Mouse (Mus musculus) 3134 (cell line): ENCODE measurements at regions not wholly inside any gene's neighbourhood (a gene's known extent, or its start where the extent isn't known, plus 50 kb on each side); places are given as distances from the start of the nearest gene placed in this dataset.
"Not testable (repeated sequence)": the region's sequence is repeated elsewhere in the genome, so short reads cannot be mapped to it uniquely, and the experiment has no call there.

Experiments
- DNase-seq: peaks from one replicate; pipeline ENCODE4 v3.0.0-alpha.2; 2011; ENCODE audit warnings: low spot score; ENCODE audit not compliant: insufficient read length; ENCODE audit errors: extremely low read depth

GRCm38 (mm10) chr7:73238486-73238885 is 136.8 kb upstream of the Rgma start:
- no peak for DNase-seq

- DNase-seq = no peak
Observed at GRCm38 (mm10) chr7:73243591-73244355, 131.5 kb upstream of the Rgma start.

DNA sequence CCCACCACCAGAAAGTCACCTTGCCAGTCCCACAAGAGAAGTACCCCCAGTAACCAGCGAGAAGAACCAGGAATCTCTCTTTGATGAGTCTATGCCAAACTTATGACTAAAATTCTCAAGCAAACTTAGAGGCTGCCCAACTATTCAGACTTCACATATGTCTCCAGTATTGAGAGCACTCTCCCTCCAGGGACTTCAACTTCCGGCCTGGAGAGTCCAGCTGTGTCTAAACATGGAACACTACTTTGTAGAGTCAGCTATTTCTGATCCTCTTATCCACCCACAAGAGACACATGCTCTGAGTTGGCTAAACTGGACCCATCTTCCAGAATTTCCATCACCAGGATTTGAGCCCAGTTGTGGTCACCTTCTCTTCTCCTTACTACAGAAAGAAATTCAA is 129.9 kb upstream of the Rgma start:
- no peak for DNase-seq

DNA sequence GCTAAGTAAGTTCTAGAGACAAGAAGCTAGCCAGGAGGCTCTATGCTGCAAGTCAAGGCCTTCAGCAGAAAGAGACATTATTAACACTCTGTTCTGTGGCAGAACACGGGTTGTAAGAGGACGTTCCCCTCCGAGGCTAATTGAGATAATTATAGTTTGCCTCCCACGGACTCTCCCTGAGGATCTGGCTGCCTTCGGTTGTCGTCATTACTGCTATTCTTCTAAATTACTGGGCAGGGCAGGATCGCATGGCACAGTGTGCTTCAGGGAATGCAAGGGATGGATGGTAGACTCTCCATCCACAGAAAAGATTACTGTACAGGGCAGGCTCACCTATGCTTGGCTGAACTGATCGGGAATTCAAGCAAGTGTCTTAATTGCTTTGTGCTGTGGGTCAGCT is 124.7 kb upstream of the Rgma start:
- no peak for DNase-seq

DNA sequence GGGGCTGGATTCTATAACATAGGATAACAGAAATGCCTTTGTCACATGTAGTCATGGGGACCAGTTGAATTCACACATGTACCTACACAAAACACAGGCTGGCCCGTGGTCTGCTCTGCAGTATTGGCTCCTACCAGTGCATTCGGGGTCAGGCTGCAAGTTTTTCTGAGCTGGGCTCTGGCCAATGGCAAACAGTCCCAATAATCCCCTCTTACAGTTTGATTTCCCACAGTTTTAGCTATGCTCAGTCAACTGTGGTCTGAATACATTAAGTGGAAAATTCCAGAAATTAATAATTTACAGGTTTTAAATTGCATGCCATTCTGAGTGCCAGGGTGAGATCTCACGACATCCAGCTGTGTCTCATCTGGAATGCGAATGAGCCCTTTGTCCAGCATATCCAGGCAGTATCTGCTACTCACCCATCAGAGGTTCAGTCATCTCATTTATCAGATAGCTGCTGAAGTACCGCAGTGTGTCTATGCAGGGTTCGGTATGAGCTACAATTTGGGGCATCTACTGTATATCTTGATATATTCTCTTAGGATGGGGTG is 124.0 kb upstream of the Rgma start:
- DNase-seq = no peak

DNA sequence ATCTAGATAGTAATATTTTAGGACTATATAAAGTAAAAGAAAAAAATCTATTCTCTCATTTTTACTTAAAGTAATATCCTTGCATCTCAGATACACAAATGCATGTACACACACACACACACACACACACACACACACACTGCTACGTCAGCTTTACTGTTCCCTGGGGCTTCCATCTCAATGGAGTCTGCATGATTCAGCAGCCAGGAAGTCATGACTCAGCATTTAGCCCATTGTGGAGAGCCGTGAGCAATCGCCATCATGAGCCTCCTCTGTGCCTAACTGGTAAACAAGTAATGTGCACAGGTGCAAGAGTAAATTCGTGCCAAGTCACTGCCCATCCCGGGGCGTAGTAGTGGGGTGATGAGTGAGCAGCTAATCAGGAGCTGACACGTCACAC is 120.3 kb upstream of the Rgma start:
- DNase-seq = not testable (repeated sequence)

DNA sequence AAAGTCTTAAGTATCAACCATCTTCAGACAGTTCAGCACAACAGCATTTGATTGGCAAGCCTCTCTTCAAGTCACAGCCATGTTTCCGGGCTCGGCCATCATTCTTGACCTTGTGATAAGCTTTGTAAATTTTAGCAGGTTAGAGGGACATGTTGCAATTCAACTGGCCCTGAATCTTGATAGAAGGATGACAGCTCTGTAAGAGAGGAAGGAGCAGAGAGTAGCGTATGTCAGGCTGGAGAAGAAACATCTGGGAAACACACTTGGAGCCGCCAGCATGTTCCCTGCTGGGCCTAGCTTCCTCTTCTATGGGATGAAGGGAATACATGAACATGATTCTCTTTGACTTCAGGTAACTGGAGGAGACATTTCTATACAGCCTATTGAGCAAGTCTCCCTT is 115.2 kb upstream of the Rgma start:
- no peak for DNase-seq

GRCm38 (mm10) chr7:73261750-73262149 is 113.6 kb upstream of the Rgma start:
- no peak for DNase-seq

DNA sequence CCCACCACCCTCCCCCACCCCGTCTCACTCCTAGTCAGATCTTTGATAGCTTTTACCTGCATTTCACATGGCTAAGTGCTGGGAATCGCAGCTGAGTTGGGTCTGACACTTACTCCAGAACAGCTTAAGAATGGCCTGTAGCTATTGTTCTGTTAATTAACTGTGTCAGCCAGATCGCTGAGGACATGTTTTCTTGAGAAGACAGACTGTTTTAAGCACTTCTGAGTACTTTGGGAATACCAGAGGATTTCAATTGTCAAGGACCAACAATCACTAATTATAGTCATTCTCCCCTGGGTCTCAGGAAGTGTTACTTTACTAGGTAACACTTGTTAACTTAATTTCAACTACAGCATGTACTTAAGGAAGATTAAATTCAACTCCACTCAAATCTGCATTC is 112.8 kb upstream of the Rgma start:
- DNase-seq = no peak

- DNase-seq = no peak
Observed at GRCm38 (mm10) chr7:73269626-73270025, 105.7 kb upstream of the Rgma start.

- no peak for DNase-seq
Observed at GRCm38 (mm10) chr7:73272787-73273186, 102.5 kb upstream of the Rgma start.

DNA sequence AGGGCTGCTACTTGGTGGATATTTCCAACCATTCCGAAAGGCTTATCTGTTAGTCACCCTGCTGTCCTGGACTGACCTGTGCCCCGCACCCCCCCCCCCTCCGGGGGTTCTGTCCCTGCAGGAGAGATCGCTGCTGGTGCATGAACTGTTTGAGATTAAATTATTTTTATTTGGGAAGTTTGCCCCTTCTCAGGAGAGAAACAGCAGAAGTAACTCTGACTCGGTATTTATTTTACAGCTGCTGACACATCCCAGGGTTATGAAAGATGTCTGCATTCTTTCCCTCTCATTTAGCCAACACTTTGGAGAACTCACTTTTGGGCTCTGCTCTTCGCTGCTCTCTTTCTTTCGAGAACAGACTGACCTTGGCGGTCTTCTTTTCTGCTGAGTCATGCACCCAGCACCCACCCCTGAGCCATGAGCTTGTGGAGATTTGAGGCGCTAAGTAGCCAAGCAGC is 99.5 kb upstream of the Rgma start:
- DNase-seq = peak; percentile 71

DNA sequence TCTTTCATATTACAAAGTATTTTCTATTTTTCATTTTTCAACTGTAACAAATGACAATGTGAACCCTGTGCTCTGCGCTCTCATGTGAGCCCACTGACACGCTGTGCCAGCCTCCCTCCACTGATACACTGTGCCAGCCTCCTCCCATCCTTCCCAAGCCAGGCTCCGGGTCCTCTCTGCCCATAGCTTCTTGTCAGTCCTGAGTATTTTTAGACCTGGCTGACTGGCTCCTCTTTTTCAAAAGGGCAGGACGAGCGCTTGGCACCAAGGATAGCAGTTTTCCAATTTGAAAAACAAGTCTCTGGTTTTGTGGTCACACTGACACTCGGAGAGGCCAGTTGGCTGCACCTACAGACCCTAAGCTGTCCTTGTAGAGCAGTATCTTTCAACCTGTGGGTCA is 96.7 kb upstream of the Rgma start:
- no peak for DNase-seq

DNA sequence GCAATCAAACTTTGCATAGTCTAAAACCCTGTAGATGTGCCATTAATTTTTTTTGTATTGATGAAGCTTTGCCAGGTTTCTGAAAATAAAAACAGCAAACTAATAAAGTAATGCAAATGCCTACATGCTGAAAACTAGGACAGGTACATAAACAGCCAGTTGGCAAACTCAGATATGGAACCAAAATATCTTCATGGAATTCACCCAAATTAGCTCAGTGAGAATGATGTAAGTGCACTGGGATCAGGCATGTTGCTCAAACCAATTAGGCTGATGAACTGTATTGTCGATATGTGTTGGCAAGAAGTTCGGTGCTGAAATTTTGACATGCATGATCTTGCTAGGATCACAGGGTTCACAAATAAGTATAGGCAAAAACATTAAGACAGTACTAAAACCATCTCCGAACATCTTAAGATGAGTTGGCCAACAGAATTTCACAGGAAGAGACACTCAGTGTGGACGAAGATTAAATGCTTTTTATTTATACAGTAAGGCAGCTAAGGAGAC is 95.3 kb upstream of the Rgma start:
- no peak for DNase-seq

DNA sequence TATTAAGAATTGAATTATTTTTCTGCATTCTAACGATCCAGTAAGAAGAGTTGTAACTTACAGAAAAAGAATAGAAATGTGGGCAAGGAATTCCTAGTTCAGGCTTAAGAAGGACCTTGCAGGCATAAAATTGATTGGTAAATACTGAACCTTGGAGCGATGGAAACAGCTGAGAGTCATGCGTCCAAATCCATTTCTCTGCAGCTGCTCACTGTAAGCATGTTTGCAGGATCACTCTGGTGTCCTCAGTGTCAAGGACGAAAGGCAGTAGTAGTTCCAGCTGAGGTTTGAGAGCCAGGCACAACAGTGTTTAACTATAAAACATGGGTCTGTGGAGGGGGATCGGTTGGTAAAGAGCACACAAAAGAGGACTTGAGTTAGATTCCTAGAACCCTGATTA is 89.1 kb upstream of the Rgma start:
- DNase-seq = no peak

- DNase-seq = no peak
Observed at GRCm38 (mm10) chr7:73293337-73293736, 82.0 kb upstream of the Rgma start.

DNA sequence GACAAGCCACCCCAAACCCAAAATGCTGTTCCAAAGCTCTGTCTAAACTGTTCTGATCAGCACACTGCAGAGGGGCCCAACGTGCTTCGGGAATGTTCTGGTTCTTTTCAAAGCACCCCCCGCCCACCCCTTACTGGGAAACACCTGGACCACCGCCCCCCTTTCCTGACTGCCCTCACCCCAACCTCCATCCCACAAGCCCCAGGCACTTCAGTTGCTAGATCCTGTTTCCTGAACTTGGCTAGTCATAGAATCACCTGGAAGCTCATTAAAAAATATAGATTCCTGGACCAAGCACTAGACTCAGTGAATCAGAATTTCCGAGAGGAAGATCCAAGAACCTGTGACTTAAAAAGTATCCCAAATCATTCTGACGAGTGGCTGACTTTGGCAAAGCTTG is 80.9 kb upstream of the Rgma start:
- no peak for DNase-seq

DNA sequence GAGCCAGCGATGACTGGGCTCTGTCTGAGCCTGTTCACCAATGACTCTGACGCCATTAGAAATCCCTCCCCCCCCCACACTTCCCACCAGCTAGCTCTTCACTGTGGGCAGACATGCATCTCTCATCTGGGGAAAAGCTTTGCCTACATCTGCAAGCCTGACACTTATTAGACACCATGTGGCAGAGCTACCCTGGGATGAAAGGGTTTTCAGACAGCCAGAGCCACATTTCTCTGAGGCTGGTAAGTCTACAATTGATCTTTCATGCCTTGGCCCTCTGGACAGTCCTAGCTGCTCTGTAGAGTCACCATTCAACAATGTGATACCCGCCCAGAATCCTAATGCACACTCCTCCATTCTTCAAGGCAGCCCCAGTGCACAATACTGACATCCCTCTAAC is 72.8 kb upstream of the Rgma start:
- no peak for DNase-seq

- no peak for DNase-seq
Observed at GRCm38 (mm10) chr7:73303818-73304217, 71.5 kb upstream of the Rgma start.

GRCm38 (mm10) chr7:73304799-73305198 is 70.5 kb upstream of the Rgma start:
- no peak for DNase-seq

- no peak for DNase-seq
Observed at GRCm38 (mm10) chr7:73305286-73305975, 69.9 kb upstream of the Rgma start.

GRCm38 (mm10) chr7:73306296-73306695 is 69.0 kb upstream of the Rgma start:
- no peak for DNase-seq
